Mouse (Mus musculus) lung, adult 2 months (tissue): ENCODE results near the gene Gm13539. TPM values are rescaled to one million over a fixed set of nuclear protein-coding genes. Genes with fewer than 3 reads are reported as not detected.
A peak's percentile ranks its signal among the peaks of the same experiment; 100 is the strongest.

ENCODE experiments used
- DNase-seq: peaks from one replicate; pipeline ENCODE4 v3.0.0; 2022
- H3K4me1 ChIP-seq: fragments of 200-500 bp; 2 replicates; pipeline ENCODE4 v1.6.1; 2011; ENCODE audit warnings: low read length; ENCODE audit not compliant: control insufficient read depth, insufficient read depth
- H3K4me3 ChIP-seq: fragments of 200-500 bp; replicated peaks from 2 replicates; pipeline ENCODE3; 2011; ENCODE audit warnings: low read depth, mild to moderate bottlenecking, control low read depth, low read length; ENCODE audit errors: extremely low read depth
- CTCF ChIP-seq: fragments of 200-500 bp; IDR thresholded peaks from 2 replicates; pipeline ENCODE4 v1.5.1; 2011; ENCODE audit warnings: mild to moderate bottlenecking, low read length, control low read depth; ENCODE audit not compliant: insufficient read depth
- POLR2A ChIP-seq: fragments of 200-500 bp; IDR thresholded peaks from 2 replicates; pipeline ENCODE4 v1.6.1; 2011; ENCODE audit warnings: low read depth, mild to moderate bottlenecking, control low read depth, low read length, borderline replicate concordance; ENCODE audit errors: extremely low read depth
- WGBS: fragments of 180-500 bp; shearing (Covaris S2); methylation state at CpG from one replicate; pipeline ENCODE4 v1.1.7; 2018; 5-methylcytosine and 5-hydroxymethylcytosine counted together
- polyA plus RNA-seq: library from polyadenylated mRNA; depleted of rRNA; stranded (reverse); fragments of >200 nt; gene quantifications from 2 replicates; pipeline ENCODE4 v1.2.3, GENCODE M21; 2012; rRNA removed

Gm13539 gene
- polyA plus RNA-seq, 1 experiment, result not detected

GRCm38 (mm10) chr2:25822806-25823205 lies 40.7 kb downstream of the Gm13539 start, which contains the start of gene Lcn9:
Gene Lcn9, plus strand, starts transcription at chr2:25823153.
- Histone ChIP-seq H3K4me3 (no peak within 1 kb of the TSS), H3K4me1 (no peaks in the 10 kb centered on the region)
- no peak for TF ChIP-seq POLR2A
- TF ChIP-seq CTCF, result no peak
- DNase-seq, result no peak
- WGBS, result 39% methylated on average over 1 of the region's 1 CpGs

- H3K4me3 ChIP-seq, result no peak overlapping the region
- TF ChIP-seq POLR2A, result no peak
- no peak for TF ChIP-seq CTCF
- no peak for DNase-seq
- H3K4me1 ChIP-seq, result no peaks in the 10 kb centered on the region
- WGBS, result 78% methylated on average over 3 of the region's 3 CpGs
Measured at GRCm38 (mm10) chr2:25824751-25825150, 42.7 kb downstream of the Gm13539 start.

GRCm38 (mm10) chr2:25828344-25828947 lies 46.4 kb downstream of the Gm13539 start:
- H3K4me3 ChIP-seq, result no peak overlapping the region
- 68% methylated on average over 8 of the region's 8 CpGs for WGBS
- TF ChIP-seq POLR2A (no peak), CTCF (no peak)
- no peak for DNase-seq
- H3K4me1 ChIP-seq, result no peaks in the 10 kb centered on the region

- 48% methylated on average over 3 of the region's 3 CpGs for WGBS
- H3K4me3 ChIP-seq, result no peak overlapping the region
- no peak for DNase-seq
- TF ChIP-seq POLR2A (no peak), CTCF (no peak)
- no peaks in the 10 kb centered on the region for H3K4me1 ChIP-seq
Measured at GRCm38 (mm10) chr2:25830786-25831185, 48.7 kb downstream of the Gm13539 start.

- WGBS, result 43% methylated on average over 5 of the region's 5 CpGs
- TF ChIP-seq CTCF, result peak; percentile 90
- TF ChIP-seq POLR2A, result no peak
Measured at GRCm38 (mm10) chr2:25836291-25836690, 54.2 kb downstream of the Gm13539 start.

More at GRCm38 (mm10) chr2:25836291-25836690, 54.2 kb downstream of the Gm13539 start:
- Histone ChIP-seq H3K4me3 (no peak overlapping the region), H3K4me1 (no peaks in the 10 kb centered on the region)
- DNase-seq, result peak; percentile 70

Other genes starting within 250 kb of the Gm13539 start
- 13.8 and 16.2 TPM in 2 replicates for gene Traf2, start 235.3 kb upstream of the Gm13539 start, polyA plus RNA-seq
- 94.0 and 106 TPM in 2 replicates for gene Edf1, start 224.4 kb upstream of the Gm13539 start, polyA plus RNA-seq
- 10.2 and 11.5 TPM in 2 replicates for gene Mamdc4, start 207.4 kb upstream of the Gm13539 start, polyA plus RNA-seq
- 32.7 and 59.6 TPM in 2 replicates for gene Phpt1, start 207.0 kb upstream of the Gm13539 start, polyA plus RNA-seq
- 0.31 and 0.34 TPM in 2 replicates for gene Ajm1, start 200.5 kb upstream of the Gm13539 start, polyA plus RNA-seq
- 53.4 and 62.2 TPM in 2 replicates for gene Rabl6, start 173.7 kb upstream of the Gm13539 start, polyA plus RNA-seq
- not detected in 2 replicates for gene Ccdc183, start 164.6 kb upstream of the Gm13539 start, polyA plus RNA-seq
- gene Tmem141, start 160.3 kb upstream of the Gm13539 start, polyA plus RNA-seq, result 15.0 and 17.0 TPM in 2 replicates
- 3.5 and 8.2 TPM in 2 replicates for gene Fcna, start 154.2 kb upstream of the Gm13539 start, polyA plus RNA-seq
- not detected in 2 replicates for gene Lcn8, start 129.1 kb upstream of the Gm13539 start, polyA plus RNA-seq
- not detected in 2 replicates for gene Lcn5, start 124.3 kb upstream of the Gm13539 start, polyA plus RNA-seq
- not detected in 2 replicates for gene Lcn6, start 105.5 kb upstream of the Gm13539 start, polyA plus RNA-seq
- gene Lcn10, start 99.5 kb upstream of the Gm13539 start, polyA plus RNA-seq, result not detected in 2 replicates
- gene Obp2a, start 82.2 kb upstream of the Gm13539 start, polyA plus RNA-seq, result not detected in 2 replicates
- 39.5 and 49.7 TPM in 2 replicates for gene Bmyc, start 75.5 kb upstream of the Gm13539 start, polyA plus RNA-seq
- not detected in 2 replicates for gene Obp2b, start 45.2 kb upstream of the Gm13539 start, polyA plus RNA-seq
- not detected in 2 replicates for gene Lcn3, start 16.7 kb upstream of the Gm13539 start, polyA plus RNA-seq
- gene Lcn11, start 5.2 kb upstream of the Gm13539 start, polyA plus RNA-seq, result not detected in 2 replicates
- not detected in 2 replicates for gene Glt6d1, start 33.6 kb downstream of the Gm13539 start, polyA plus RNA-seq
- not detected in 2 replicates for gene Lcn9, start 40.9 kb downstream of the Gm13539 start, polyA plus RNA-seq
- gene Sohlh1, start 65.0 kb downstream of the Gm13539 start, polyA plus RNA-seq, result not detected in 2 replicates
- 0.06 and 0.40 TPM in 2 replicates for gene Kcnt1, start 81.5 kb downstream of the Gm13539 start, polyA plus RNA-seq
- gene Camsap1, start 201.0 kb downstream of the Gm13539 start, polyA plus RNA-seq, result 7.7 and 7.9 TPM in 2 replicates
- gene Ubac1, start 239.5 kb downstream of the Gm13539 start, polyA plus RNA-seq, result 29.3 and 38.1 TPM in 2 replicates